Mouse (Mus musculus) cerebellum, postnatal 14 days (tissue): ENCODE measurements around the gene Carm1.

Experiments used
- DNase-seq, 2 experiments: peaks; one replicate each; pipeline ENCODE4 v3.0.0; 2021; ENCODE audit warnings: mixed read lengths in 2 of 2

The Carm1 gene

DNA sequence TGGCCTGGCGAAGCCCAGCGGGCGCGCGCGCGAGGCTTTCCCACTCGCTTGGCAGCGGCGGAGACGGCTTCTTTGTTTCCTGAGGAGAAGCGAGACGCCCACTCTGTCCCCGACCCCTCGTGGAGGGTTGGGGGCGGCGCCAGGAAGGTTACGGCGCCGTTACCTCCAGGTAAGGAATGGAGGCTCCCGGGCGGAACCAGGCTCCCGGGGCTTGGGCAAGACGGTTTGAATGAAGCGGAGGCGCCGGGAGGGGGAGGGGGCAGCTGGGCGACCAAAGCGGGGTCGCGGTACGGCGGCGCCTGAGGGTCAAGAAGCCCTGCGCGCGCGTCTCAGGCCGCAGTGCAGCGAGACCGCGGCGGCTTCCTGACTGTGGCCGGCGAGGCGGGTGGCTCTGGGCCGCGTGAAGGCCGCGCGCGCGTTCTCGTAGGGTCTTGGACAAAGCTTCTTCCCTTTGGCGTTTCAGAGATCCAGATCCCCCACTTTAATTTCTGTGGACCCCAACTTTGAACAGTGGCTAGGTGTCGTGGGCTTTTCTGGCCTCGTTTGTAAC is 69.6 kb downstream of the Carm1 start:
- peak; percentile 95 for DNase-seq

DNA sequence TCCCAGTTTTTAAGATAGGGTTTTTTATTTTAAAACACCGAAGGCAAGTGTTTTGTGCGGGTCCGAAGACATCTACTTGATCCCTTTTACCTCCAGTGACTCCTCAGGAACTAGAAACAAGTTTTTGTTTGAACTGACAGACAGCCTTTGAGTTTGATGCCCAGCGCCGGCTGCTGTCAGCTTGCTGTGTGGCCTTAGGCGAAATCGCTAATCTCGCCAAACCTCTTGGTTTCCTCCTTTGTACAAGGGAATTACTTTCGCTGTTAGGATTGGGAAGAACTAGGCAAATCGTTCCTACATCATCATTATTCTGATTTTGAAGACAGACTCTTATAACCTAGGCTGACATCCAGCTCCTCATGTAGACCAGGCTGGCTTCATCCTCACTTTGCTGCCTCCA is 70.4 kb downstream of the Carm1 start:
- DNase-seq, result peak in 1 of 2 experiments; percentile 42

DNA sequence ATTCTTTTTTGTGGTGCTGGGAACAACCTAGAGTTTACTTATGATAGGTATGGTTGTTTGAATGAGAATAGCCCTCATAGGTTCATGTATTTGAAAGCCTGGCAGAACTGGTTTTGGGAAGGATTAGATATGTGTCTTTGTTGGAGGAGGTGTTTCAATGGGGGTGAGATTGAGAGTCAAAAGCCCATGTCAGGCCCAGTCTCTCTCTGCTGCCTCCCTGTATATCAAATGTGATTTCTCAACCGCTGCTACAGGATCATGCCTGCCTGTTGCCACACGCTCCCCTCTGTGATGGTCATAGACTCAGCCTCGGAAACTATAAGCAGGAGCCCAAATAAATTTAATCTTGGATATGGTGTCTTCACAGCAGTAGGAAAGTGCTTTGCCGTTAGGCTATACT is 73.5 kb downstream of the Carm1 start:
- no peak for DNase-seq

DNA sequence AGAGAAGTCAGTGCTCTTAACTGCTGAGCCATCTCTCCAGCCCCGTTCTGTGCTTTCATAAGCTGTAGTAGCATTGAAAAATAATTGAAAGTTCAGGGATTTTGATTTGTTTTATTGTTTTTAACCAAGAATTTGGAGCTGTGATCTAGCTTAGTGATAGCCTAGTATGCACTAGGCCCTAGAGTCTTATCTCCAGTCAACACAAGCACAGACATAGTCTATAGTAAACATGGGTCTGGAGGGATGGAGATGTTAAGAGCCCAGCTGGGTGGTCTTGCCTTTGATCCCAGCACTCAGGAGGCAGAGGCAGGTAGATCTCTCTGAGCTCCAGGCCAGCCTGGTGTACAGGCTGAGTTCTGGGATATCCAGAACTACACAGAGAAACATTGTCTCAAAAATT is 76.0 kb downstream of the Carm1 start:
- DNase-seq, result no peak

DNA sequence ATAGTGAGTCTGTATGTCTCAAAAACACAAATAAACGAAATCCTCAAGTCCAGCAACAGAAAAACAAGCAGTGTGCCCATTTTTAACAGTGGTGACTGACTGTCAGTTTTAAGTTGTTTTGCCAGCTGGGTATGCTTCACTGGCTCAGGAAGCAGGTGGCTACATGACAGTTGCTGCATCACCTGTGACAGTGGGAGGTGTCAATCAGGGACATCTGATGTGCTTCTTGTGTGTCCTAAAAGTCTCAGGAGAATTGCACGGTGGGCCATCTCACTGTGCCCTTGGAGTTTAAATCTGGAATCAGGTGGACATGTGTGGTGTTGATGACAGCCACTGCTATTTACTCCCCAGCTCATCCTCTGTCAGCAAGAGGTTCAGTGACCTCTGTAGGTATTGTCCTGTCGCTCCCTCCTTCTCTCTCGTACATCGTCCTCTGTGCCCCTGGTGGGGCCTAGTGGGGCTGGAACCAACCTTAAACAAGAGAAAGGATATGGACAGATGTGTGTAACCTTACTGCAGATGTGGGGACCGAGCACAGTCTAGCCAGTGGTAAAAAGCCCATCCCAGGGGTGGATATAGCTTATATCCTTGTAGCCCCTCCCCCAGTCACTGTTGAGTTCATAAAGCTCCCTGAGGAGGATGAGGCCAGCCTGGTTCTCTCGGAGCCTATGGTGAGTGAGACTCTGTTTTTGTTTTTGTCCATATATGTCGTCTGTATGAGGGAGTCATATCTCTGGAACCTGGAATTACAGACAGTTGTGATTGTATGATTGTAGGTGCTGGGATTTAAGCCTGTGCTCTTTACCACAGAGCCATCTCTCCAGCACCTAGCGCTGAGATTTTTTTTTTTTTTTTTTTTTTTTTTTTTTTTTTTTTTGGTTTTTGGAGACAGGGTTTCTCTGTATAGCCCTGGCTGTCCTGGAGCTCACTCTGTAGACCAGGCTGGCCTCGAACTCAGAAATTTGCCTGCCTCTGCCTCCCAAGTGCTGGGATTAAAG is 78.9 kb downstream of the Carm1 start:
- DNase-seq, result no peak

DNA sequence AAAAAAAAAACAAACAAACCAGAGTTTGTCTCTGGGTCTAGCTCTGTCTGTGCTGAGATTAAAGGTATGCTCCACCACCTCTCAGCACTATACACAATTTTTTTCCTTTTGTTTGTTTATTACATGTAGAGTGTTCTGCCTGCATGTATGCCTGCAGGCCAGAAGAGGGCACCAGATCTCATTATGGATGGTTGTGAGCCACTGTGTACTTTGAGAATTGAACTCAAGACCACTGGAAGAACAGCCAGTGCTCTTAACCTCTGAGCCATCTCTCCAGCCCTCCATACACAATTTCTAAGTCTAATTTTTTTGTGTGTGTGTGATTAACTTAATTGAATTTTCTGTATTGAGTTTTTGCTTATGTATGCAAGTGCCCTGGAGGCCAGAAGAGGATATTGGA is 79.9 kb downstream of the Carm1 start:
- no peak for DNase-seq

DNA sequence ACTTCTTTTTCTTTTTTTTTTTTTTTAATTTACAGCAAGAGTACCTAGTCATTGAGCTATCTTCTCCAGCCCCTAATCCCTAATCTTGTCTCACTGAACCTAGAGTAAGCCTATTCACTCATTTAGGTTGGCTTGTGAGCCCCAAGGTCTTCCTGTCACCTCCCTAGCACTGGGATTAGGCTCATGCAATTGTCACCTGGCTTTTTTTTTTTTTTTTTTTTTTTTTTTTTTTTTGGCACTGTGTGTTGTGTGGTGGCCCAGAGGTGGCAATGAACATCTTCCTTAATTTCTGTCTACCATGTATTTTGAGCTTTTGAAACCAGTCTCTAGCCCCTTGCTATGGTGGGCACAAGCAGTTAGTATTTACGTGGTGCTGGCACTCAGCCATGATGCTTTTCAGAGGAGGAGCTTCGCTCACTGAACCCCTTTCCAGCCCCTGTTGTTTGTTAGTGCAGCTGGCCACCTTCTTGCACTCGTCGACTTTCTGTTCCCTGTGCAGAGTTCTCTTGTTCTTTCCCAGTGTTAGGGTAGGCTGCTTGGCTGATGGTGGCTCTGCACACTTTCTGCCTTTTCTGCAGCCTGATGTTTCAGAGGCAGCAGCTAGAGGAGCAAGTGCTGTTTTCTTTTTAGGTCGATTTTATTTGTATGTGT is 80.6 kb downstream of the Carm1 start:
- no peak for DNase-seq

DNA sequence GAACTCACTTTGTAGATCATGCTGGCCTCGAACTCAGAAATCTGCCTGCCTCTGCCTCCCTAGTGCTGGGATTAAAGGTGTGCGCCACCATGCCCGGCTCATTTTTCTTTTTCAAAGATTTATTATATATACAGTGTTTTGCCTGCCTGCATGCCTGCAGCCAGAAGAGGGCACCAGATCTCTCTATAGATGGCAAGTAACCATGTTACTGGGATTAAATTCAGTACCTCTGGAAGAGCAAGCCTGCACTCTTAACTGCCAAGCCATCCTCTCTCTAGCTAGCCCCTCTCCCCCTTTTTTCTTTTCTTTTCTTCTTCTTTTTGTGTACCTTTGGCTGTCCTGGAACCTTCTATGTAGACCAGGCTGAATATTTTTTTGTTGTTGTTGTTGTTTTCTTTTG is 84.0 kb downstream of the Carm1 start:
- DNase-seq, result peak; percentile 65 to 72

DNA sequence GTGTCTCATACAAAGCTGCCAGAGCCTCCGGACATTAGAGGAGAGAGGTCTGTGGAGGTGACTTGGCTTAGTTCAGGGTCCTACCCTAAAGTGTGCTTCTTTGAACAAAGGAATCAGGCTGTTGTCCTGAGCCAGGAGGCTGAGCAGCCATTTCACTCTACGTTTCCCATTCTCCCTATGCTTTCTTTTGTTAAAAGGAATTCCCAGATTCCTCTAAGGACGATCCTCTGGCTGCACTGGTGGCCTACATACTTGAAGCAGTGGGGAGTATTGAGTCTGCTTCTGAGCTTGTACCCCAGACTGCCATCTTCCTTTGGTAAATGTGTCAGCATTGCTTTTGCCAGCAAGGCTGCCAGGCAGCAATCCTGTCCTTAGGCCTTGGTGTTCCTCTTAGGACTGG is 86.4 kb downstream of the Carm1 start:
- DNase-seq, result no peak

DNA sequence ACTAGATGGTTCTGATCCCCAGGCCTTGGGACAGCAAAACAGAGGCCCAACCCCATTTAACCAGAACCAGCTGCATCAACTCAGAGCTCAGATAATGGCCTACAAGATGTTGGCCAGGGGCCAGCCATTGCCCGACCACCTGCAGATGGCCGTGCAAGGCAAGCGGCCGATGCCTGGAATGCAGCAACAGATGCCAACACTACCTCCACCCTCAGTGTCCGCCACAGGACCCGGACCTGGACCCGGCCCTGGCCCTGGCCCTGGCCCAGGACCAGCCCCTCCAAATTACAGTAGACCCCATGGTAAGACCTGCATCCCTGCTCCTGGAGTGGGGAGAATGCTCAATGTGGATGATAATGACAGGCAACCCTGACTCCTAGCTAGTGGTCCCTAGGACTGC is 88.9 kb downstream of the Carm1 start:
- peak; percentile 52 to 67 for DNase-seq

DNA sequence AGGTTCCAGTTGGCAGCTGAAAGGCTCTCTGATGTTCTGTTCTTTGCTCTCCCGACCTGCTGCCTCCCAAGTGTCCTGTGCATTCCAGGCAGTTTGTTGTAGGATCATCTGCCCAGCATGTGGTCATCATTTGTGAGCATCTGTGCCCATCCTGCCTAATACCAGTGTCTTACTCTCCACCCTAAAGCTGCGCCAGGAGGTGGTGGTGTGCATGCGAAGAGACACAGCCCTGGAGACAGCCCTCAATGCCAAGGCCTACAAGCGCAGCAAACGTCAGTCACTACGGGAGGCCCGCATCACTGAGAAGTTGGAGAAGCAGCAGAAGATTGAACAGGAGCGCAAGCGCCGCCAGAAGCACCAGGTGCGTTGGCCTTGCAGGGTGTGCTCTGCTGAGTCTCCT is 92.3 kb downstream of the Carm1 start:
- peak in 1 of 2 experiments; percentile 46 for DNase-seq
